Mouse (Mus musculus) spleen, postnatal 36 days (tissue): ENCODE measurements around the gene Lhfpl3.

Experiments
- DNase-seq, 2 experiments: peaks; one replicate each; pipeline ENCODE4 v3.0.0; 2022; ENCODE audit warnings: low spot score in 2 of 2, mixed read lengths in 1 of 2

The Lhfpl3 gene

GRCm38 (mm10) chr5:23140183-23140921 is 394.5 kb downstream of the Lhfpl3 start:
- no peak for DNase-seq

- DNase-seq = no peak
Observed at GRCm38 (mm10) chr5:23153210-23153609, 407.4 kb downstream of the Lhfpl3 start.

- no peak for DNase-seq
Observed at GRCm38 (mm10) chr5:23154439-23154838, 408.6 kb downstream of the Lhfpl3 start.

GRCm38 (mm10) chr5:23165947-23166350 is 420.1 kb downstream of the Lhfpl3 start:
- no peak for DNase-seq

GRCm38 (mm10) chr5:23166658-23167057 is 420.8 kb downstream of the Lhfpl3 start:
- DNase-seq = no peak

GRCm38 (mm10) chr5:23189633-23190032 is 443.8 kb downstream of the Lhfpl3 start:
- no peak for DNase-seq

- no peak for DNase-seq
Observed at GRCm38 (mm10) chr5:23196879-23197278, 451.0 kb downstream of the Lhfpl3 start.

- no peak for DNase-seq
Observed at GRCm38 (mm10) chr5:23213086-23213485, 467.2 kb downstream of the Lhfpl3 start.

GRCm38 (mm10) chr5:23214646-23215045 is 468.8 kb downstream of the Lhfpl3 start:
- no peak for DNase-seq

- no peak for DNase-seq
Observed at GRCm38 (mm10) chr5:23219655-23220054, 473.8 kb downstream of the Lhfpl3 start.

GRCm38 (mm10) chr5:23224759-23225536 is 479.1 kb downstream of the Lhfpl3 start:
- no peak for DNase-seq

- DNase-seq = no peak
Observed at GRCm38 (mm10) chr5:23225621-23226020, 479.8 kb downstream of the Lhfpl3 start.

GRCm38 (mm10) chr5:23226753-23227152 is 480.9 kb downstream of the Lhfpl3 start:
- no peak for DNase-seq

GRCm38 (mm10) chr5:23246974-23247373 is 501.1 kb downstream of the Lhfpl3 start:
- DNase-seq = no peak

- no peak for DNase-seq
Observed at GRCm38 (mm10) chr5:23247784-23248183, 501.9 kb downstream of the Lhfpl3 start.

- no peak for DNase-seq
Observed at GRCm38 (mm10) chr5:23248303-23248702, 502.4 kb downstream of the Lhfpl3 start.

GRCm38 (mm10) chr5:23249896-23250875 is 504.3 kb downstream of the Lhfpl3 start:
- no peak for DNase-seq

- DNase-seq = peak; percentile 46 to 55
Observed at GRCm38 (mm10) chr5:23251462-23252224, 505.8 kb downstream of the Lhfpl3 start.

GRCm38 (mm10) chr5:23255816-23256418 is 510.1 kb downstream of the Lhfpl3 start:
- DNase-seq = peak; percentile 7 to 8

GRCm38 (mm10) chr5:23273309-23273708 is 527.5 kb downstream of the Lhfpl3 start:
- DNase-seq = no peak

- DNase-seq = no peak
Observed at GRCm38 (mm10) chr5:23279364-23279763, 533.5 kb downstream of the Lhfpl3 start.
